Mouse (Mus musculus) left cerebral cortex, postnatal 36 days (tissue): Measurements from ENCODE around the gene Stard10. TPM values are rescaled to one million over a fixed set of nuclear protein-coding genes. Genes with fewer than 3 reads are reported as not detected.

Experiments
- DNase-seq, 2 experiments: peaks; one replicate each; pipeline ENCODE4 v3.0.0; 2021 to 2022; ENCODE audit warnings: low spot score in 2 of 2, mixed read lengths in 1 of 2
- intact Hi-C: fragments of 180-260 bp; cut with DNase I; formaldehyde crosslinking; loops from one replicate; pipeline ENCODE4 v1.15.1; 2025
- total RNA-seq, 2 experiments: library from RNA; stranded (reverse); gene quantifications; 2 replicates each; pipeline ENCODE4 v1.2.3; 2021

Stard10 gene
- total RNA-seq, 2 experiments from 2014 or later, result 75.7 to 85.6 TPM

DNA sequence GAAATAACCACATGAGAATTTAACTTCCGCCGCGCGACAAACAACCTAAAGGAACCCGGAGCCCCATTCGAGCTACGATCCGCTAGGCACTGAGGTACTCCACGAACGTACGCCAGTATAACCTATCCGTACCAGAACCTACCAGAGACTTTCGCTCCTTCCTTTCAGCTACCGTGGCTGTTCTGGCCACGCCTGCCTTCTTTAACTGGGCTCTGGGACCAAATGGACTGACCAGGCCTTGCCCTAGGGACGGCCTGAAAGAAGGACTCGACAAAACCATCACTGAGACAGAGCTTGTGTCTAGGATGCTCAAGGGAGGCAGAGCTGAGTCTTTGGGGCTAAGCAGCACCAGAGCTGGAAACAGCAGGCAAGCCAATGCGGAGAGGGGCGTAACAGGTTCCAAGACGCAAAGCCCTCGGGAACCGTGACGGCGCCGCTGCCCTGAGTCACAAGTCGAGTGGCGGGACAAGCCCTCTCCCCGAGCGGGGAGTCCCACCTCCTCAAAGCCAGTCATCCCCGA lies 15.5 kb upstream of the Stard10 start:
- DNase-seq, result peak in 1 of 2 experiments; percentile 46
- intact Hi-C loops, result no loop called here

DNA sequence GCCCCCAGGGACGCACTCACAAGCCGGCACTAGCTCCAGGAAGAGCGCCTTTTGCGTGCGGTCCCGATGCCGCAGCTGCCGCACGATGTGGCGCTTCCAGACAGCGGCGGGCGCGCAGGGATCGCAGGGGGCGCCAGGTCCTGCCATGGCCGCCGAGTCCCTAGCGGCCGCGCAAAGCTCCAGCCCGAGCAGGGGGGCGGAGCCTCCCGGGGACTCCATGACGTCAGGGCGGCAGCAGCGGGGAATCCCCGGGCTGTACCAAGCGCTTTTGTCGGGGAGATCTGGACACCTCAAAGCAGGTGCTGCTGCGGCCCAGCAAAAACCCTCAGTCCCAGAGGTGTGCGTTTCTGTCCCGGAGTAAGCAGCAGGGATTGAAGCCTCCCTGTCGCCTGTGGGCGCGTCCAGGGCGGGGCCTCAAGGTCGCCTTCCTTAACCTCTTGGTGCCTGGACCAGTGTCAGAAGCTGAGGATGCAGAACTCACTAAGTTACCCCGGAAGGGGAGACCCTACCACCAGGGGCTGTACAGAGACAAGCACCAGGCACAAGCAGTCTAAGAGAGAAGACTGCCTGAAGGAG lies 14.9 kb upstream of the Stard10 start, which contains the start of gene Atg16l2:
TSS of gene Atg16l2 (minus strand) at position 371 of the 576 bp plus-strand sequence.
- intact Hi-C loops, result no loop called here
- DNase-seq, result peak; percentile 93

DNA sequence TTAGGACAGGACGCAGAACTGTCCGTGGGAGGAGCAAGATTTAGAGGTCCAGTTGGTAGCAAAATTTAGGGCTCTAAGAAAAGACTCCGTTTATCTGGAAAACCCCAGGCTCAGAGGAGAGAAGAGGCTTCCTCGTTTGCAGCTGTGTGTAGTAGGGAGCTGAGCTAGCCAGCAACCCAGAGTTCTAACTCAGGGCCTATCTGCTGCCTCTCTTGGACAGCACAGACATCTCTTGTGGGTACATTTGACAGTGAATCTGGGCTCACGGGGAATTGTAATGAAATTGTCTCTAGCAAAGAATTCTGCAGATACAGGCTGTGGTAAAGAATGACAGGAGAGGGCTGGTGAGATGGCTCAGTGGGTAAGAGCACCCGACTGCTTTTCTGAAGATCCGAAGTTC lies 14.2 kb upstream of the Stard10 start:
- no peak for DNase-seq

GRCm38 (mm10) chr7:101306841-101307240 lies 10.0 kb upstream of the Stard10 start:
- no peak for DNase-seq
- intact Hi-C loops, result no loop called here

More for the DNA sequence above, 14.2 kb upstream of the Stard10 start:
- intact Hi-C loops, result no loop called here

GRCm38 (mm10) chr7:101309985-101310326 lies 6.9 kb upstream of the Stard10 start:
- DNase-seq, result no peak
- intact Hi-C loops, result loop anchor here (1.0 to 5.0 kb wide), 2 partner anchors 64 to 112 kb away; partner anchors contain the start of gene Pde2a

GRCm38 (mm10) chr7:101310327-101311028 lies 6.4 kb upstream of the Stard10 start:
- intact Hi-C loops, result loop anchor here (1.0 to 5.0 kb wide), 2 partner anchors 64 to 112 kb away; partner anchors contain the start of gene Pde2a
- peak; percentile 98 for DNase-seq

- DNase-seq, result no peak
- intact Hi-C loops, result loop anchor here (5.0 kb wide), 1 partner anchor 111 kb away; the partner anchor contains the start of gene Pde2a
Observed at GRCm38 (mm10) chr7:101311061-101311460, 5.8 kb upstream of the Stard10 start.

DNA sequence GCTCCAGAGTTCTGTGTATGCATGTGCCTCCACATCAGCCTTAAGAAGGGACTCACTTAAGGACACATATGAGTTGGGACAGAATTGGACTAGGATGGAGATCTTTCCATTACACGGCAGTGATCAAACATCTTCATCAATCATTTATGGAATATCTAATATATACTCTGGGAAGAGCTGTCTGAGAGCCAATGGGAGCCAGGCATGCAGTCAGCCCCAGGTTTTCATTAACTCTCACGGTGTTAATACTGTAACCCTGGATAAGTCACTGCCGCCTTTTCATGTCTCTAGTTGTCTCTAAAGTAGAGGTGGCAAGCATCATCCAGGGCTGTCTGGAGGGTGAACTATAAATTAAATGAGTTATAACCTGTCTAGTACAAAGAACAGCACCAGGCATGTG lies 3.9 kb upstream of the Stard10 start:
- DNase-seq, result no peak
- intact Hi-C loops, result loop anchor here (5.0 kb wide), 1 partner anchor 109 kb away; the partner anchor contains the start of gene Pde2a

DNA sequence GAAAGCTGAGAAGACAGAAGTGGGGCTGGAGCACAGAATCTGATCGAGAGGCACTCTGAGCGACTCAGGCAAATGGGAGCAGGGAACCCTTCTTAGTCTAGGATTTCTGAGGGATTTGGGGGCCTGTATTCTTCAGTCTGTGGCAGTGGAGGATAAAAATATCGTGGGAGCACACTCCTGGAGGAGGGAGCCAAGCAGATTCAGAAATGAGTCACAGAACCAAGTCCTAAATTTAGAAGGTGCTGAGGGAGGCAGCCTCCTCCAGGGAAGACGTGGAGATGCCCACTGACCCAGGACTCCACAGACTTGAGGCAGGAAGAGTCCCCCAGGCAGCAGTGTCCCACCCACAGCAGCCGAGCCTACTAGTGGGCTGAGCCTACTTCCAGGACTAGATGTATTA lies 2.5 kb upstream of the Stard10 start:
- intact Hi-C loops, result loop anchor here (5.0 kb wide), 1 partner anchor 108 kb away; the partner anchor contains the start of gene Pde2a
- peak; percentile 62 to 66 for DNase-seq

- no peak for DNase-seq
- intact Hi-C loops, result no loop called here
Observed at GRCm38 (mm10) chr7:101315699-101316098, 1.2 kb upstream of the Stard10 start.

- DNase-seq, result no peak
- intact Hi-C loops, result no loop called here
Observed at GRCm38 (mm10) chr7:101316591-101317001, 290 bp upstream of the Stard10 start.

DNA sequence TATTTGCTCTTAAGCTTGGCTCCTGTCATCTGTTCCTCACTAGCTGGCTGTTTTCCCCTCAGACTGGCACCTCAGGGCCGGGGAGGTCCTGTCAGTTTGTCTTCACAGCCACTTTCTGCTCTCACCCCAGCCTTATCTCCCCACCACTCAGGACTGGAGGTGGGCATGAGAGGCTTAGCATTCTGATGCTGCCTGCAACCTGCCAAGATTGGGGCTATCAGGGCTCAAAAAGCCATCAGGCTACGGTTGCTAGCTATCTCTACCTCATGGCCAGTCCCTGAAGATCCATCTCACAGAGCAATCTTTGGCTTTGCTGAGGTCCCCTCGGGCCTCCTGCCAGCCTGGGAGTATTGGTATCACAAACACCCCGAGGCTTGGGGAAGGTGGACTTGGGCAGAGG lies 2.0 kb downstream of the Stard10 start:
- intact Hi-C loops, result no loop called here
- no peak for DNase-seq

GRCm38 (mm10) chr7:101319796-101320195 lies 2.9 kb downstream of the Stard10 start:
- intact Hi-C loops, result no loop called here
- DNase-seq, result no peak

DNA sequence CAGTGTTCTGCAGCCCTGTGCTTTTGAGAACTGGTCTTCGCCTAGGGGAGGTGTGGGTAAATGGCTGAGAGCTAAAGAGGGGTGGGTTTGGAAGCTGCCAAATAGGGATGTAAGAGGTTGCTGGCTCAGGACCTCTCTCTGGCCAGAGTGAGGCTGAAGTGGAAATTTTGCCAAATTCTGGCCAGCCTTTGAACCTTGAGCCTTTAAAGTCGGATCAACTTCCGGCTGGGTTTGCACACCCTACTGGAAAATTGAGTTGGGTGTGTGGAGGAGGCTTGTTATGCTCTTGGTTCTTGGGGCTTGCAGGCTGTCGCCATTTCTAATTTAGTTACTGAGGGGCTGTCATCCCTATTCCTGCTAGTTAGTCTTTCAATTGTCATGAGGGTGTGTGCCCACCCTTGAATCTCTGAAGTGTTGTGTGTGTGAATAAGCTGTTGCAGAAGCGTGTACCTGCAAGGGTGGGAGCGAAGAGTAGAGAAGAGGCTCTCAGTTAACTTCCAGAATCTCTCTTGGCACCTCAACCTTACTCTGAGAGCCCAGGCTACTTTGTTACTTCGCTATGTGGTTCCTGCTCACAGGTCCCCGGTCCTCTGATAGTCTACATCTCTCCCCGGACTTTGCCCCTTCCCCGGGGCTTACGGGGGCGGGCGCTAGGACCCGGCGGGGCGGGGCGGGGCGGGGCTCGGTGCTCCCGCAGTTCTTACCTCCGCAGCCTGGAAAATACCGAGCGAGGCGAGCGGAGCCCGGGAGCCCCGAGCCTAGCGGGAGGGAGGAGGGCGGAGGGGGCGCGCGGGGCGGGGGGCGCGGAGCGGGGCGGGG lies 3.7 kb downstream of the Stard10 start:
- DNase-seq, result peak in 1 of 2 experiments; percentile 48
- intact Hi-C loops, result no loop called here

DNA sequence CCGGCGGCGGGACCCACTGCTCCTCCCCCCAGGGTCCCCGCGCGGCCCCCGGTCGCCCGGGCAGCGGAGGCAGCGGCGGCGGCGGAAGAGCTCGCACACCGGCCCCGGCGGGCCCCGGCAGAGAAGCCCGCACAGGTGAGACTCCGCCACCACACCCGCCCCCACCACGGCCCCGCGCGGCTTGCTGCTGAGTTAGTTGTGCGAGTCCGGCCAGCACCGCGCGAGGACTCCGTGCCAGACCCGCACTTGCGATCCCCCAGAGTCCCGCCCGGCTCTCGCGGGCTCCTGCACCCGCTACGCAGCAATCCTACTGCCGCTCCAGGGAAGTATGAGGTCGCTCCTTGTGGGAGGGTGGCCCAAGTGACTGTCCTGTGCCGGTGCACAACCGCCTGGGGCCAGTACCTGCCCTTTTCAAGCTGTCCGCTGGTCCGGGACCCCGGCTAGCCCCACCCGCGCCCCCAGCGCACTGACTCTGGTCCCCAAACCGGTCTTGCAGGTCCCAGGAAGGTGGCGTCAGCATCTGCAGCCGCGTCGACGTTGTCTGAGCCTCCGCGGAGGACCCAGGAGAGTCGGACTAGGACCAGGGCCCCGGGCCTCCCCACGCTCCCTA lies 4.4 kb downstream of the Stard10 start:
- peak in 1 of 2 experiments; percentile 45 for DNase-seq
- intact Hi-C loops, result no loop called here

DNA sequence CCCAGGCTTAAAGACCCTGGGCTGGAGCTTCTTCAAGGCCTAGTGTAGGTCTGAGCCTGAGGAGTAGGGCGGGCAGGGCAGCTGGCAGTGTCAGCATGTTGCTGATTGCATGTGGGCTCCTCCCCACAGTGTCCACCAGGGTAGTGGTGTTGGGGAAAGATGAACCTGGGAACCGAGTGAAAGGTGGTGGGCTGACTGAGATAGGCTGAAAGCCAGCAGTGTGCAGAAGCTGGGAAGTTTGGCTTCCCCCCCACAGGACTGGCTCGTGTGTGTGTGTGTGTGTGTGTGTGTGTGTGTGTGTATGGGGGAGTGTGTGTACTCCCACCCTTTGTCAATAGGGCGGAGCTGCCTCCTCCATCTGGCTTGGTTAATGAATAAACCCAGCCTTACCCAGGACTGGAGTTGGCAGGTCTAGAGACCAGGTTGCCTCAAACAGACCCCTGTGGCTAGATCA lies 6.3 kb downstream of the Stard10 start:
- no peak for DNase-seq
- intact Hi-C loops, result no loop called here

DNA sequence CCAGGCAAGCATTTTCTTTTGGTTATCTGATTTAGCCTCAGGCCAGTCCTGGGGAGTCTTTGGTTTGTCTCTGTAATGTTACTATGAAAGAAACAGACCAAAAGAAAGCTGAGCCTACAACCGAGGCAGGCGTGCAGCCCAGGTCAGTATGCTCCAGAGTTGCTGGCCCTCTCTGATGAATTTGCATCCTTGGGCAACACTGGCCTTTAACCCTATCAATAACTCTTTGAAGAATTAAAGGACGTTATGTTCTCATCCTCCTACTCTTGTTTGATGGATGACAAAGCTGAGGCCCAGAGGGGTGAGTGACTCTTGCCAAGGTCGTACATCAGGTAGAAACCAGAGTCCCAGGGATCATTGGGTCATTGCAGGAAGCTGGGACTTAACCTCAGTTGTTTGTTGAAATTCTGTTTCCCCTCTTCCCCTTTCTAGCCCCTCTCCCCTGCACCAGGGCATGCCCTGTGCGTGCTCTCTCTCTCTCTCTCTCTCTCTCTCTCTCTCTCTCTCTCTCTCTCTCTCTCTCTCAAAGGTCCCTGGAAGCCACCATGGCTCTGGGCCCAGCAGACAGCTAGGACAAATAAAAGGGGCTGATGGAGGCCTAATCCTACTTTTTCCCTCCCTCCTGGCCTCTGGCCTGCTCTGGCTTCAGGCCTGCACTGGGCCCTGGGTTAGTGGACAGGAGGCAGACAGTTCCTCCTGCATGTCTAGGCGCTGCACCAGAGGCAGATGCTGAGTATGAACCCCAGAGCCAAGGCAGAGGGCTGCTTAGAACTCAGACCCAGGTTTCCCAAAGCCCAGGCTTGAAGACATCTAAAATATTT lies 7.5 kb downstream of the Stard10 start:
- no peak for DNase-seq
- intact Hi-C loops, result no loop called here

- intact Hi-C loops, result no loop called here
Observed at GRCm38 (mm10) chr7:101326006-101326405, 9.1 kb downstream of the Stard10 start.

DNA sequence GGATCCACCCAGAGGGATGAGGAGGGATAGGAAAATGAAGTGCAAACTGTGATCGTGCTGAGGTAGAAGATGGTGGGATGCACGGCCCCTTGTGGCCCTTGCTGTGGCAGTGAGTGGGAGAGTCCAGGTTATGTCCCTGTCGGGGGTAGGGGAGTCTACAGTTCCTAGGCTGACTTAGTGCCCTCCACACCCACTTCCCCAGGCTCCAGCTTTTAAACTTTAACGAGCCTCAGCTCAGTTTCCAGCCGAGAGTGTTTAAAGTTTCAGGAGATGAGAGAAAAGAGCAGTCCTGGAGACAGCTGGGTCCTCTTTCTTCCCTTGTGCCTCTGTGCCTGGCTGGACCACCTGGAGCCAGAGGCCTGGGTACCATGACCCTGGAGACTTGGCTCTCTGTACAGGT lies 10.4 kb downstream of the Stard10 start:
- DNase-seq, result no peak
- intact Hi-C loops, result no loop called here

More at GRCm38 (mm10) chr7:101326006-101326405, 9.1 kb downstream of the Stard10 start:
- DNase-seq, result no peak
